Mouse (Mus musculus) activated CD4-positive, CD25-positive, alpha-beta regulatory T cell (primary cell): Measurements from ENCODE around the gene Brd3. TPM values are rescaled to one million over a fixed set of nuclear protein-coding genes. Genes with fewer than 3 reads are reported as not detected.

Experiments used
- polyA plus RNA-seq, 2 experiments: library from polyadenylated mRNA; unstranded; fragments of 100-300 nt; shearing (Covaris generic); gene quantifications; one replicate each; pipeline ENCODE4 v1.2.1; 2017

The Brd3 gene
- polyA plus RNA-seq = 10 to 100 TPM; 34.3 to 47.0 TPM

GRCm38 (mm10) chr2:27507562-27507961, at the start of gene Brd3:
TSS of gene Brd3 (minus strand) at chr2:27507662.

GRCm38 (mm10) chr2:27514639-27515328, 7.3 kb upstream of the Brd3 start, which contains the start of gene Wdr5:
TSS of gene Wdr5 (plus strand) at chr2:27515157.

GRCm38 (mm10) chr2:27441767-27442707, 65.4 kb downstream of the Brd3 start, which contains the start of gene Brd3os:
TSS of gene Brd3os (plus strand) at chr2:27442324.

GRCm38 (mm10) chr2:27426855-27427457, 80.5 kb downstream of the Brd3 start, which contains the start of gene Vav2:
TSS of gene Vav2 (minus strand) at chr2:27427033.

Other genes starting within 250 kb of the Brd3 start
- gene Vav2, start 80.6 kb downstream of the Brd3 start, polyA plus RNA-seq = 10 to 100 TPM in 1 of 2 experiments, 1 to 10 TPM in 1; 8.6 to 23.4 TPM
- under 1 TPM in 1 of 2 experiments, not detected in 1; 0.12 TPM for gene Brd3os, start 65.3 kb downstream of the Brd3 start, polyA plus RNA-seq
- 10 to 100 TPM; 28.8 to 33.6 TPM for gene Wdr5, start 7.5 kb upstream of the Brd3 start, polyA plus RNA-seq
- gene Rxra, start 168.8 kb upstream of the Brd3 start, polyA plus RNA-seq = 10 to 100 TPM; 21.2 to 28.6 TPM